Mouse (Mus musculus) embryonic facial prominence, embryonic 15.5 days (tissue): ENCODE measurements around the gene Grap2. TPM values are rescaled to one million over a fixed set of nuclear protein-coding genes. Genes with fewer than 3 reads are reported as not detected.

Source experiments
- ATAC-seq: fragments of 200-750 bp; cut with Nextera tagmentation; 2 replicates; pipeline ENCODE4 v1.8.0; 2017; ENCODE audit warnings: low read depth, moderate TSS enrichment; ENCODE audit not compliant: insufficient number of reproducible peaks, low FRiP score, low TSS enrichment
- H3K27ac ChIP-seq: fragments of 300-500 bp; sonication (generic); replicated peaks from 2 replicates; pipeline ENCODE4 v1.5.1; 2015; ENCODE audit warnings: mild to moderate bottlenecking, inconsistent platforms
- H3K27me3 ChIP-seq: fragments of 300-500 bp; sonication (generic); 2 replicates; pipeline ENCODE4 v1.6.1; 2015; ENCODE audit warnings: inconsistent platforms
- H3K36me3 ChIP-seq: fragments of 300-500 bp; sonication (generic); 2 replicates; pipeline ENCODE4 v1.6.1; 2015; ENCODE audit warnings: mild to moderate bottlenecking, inconsistent platforms
- H3K4me1 ChIP-seq: fragments of 300-500 bp; sonication (generic); 2 replicates; pipeline ENCODE4 v1.6.1; 2015; ENCODE audit warnings: inconsistent platforms
- H3K4me2 ChIP-seq: fragments of 300-500 bp; sonication (generic); replicated peaks from 2 replicates; pipeline ENCODE4 v1.6.1; 2015; ENCODE audit warnings: mild to moderate bottlenecking, inconsistent platforms
- H3K4me3 ChIP-seq: fragments of 300-500 bp; sonication (generic); replicated peaks from 2 replicates; pipeline ENCODE4 v1.5.1; 2015; ENCODE audit warnings: mild to moderate bottlenecking, inconsistent platforms
- H3K9ac ChIP-seq: fragments of 300-500 bp; sonication (generic); 2 replicates; pipeline ENCODE4 v1.6.1; 2015; ENCODE audit warnings: inconsistent platforms
- H3K9me3 ChIP-seq: fragments of 300-500 bp; sonication (generic); replicated peaks from 2 replicates; pipeline ENCODE4 v1.6.1; 2016; ENCODE audit warnings: inconsistent platforms
- WGBS: fragments of 180-500 bp; shearing (Covaris S2); methylation state at CpG from one replicate; pipeline ENCODE4 v1.1.7; 2015; 5-methylcytosine and 5-hydroxymethylcytosine counted together
- polyA plus RNA-seq: library from polyadenylated mRNA; unstranded; fragments of >200 nt; fragmentation: Nextera tagmentation; extraction: Ambion mirVana; gene quantifications from 2 replicates; pipeline ENCODE4 v1.2.1, GENCODE M21; 2015

Grap2 gene
- polyA plus RNA-seq, 1 experiment from 2014 or later: 0.87 TPM

DNA sequence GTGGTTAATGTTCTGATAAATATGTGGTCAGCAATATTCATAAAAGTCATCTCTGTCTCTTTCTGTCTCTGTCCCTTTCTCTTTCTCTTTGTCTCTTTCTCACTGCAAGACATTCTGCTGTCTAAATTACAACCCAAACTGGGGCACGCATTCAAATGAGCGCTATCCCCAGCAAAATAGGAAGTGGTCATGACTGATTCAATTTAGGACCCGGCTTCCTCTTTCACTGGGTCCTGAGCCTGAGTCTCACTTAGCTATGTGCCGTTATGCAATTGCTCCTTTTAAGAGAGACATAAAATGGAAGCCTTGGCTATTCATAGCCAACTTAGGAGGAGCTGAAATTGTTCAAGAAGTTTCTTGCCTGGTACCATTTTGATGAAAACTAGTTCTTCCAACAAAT lies 47.4 kb downstream of the Grap2 start:
- Histone ChIP-seq H3K4me3 (no peak overlapping the region), H3K9me3 (no peaks in the 10 kb centered on the region), H3K27ac (no peak overlapping the region), H3K4me1 (peaks cover 9% of the 10 kb centered on the region), H3K27me3 (peaks cover 13% of the 10 kb centered on the region), H3K4me2 (no peak overlapping the region), H3K9ac (no peak overlapping the region), H3K36me3 (no peaks in the 10 kb centered on the region)
- 64% methylated on average over 4 of the region's 4 CpGs for WGBS
- ATAC-seq: no peak

GRCm38 (mm10) chr15:80620371-80620770 lies 48.0 kb downstream of the Grap2 start:
- no peak overlapping the region for H3K4me3 ChIP-seq

DNA sequence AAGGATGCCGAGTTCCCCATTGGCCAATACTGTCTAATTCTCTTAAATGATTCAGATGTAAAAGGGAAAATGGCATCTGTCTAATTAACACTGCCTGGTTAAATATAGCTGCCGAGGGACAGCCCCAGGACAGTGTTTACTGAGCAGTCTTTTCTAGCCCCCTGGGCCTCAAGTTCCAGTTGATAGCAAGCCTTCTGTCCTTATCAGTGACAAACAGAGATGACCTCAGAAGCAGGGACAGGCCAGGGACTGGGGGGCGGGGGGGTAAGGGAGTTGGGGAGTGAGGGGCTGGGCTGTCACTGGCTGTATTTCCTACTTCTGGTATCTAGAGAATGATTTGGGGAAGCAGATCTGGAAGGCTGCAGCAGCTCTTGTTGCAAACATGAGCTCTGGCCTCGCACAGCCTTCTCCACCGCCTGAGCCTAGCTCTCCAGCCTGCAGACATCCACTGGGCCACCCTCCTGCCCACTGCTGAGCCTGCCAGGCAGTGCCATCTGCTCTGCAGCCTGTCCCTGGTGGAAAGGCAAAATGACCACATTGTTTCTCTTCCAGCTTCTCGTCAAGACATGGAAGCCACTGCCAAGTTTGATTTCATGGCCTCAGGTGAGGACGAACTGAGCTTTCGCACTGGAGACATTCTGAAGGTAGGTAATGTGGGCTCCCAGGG lies 50.9 kb downstream of the Grap2 start:
- Histone ChIP-seq H3K4me1 (no peaks in the 10 kb centered on the region), H3K27me3 (no peaks in the 10 kb centered on the region), H3K36me3 (no peaks in the 10 kb centered on the region), H3K4me3 (no peak overlapping the region), H3K27ac (no peak overlapping the region), H3K4me2 (no peak overlapping the region), H3K9me3 (no peaks in the 10 kb centered on the region), H3K9ac (no peak overlapping the region)
- 61% methylated on average over 8 of the region's 8 CpGs for WGBS
- ATAC-seq: no peak

More at GRCm38 (mm10) chr15:80620371-80620770, 48.0 kb downstream of the Grap2 start:
- no peak overlapping the region for H3K4me2 ChIP-seq
- ATAC-seq: no peak
- peaks cover 13% of the 10 kb centered on the region for H3K27me3 ChIP-seq
- H3K4me1 ChIP-seq: peaks cover 8% of the 10 kb centered on the region
- no peak overlapping the region for H3K9ac ChIP-seq
- H3K9me3 ChIP-seq: no peaks in the 10 kb centered on the region
- WGBS: 82% methylated on average over 8 of the region's 8 CpGs
- no peak overlapping the region for H3K27ac ChIP-seq
- H3K36me3 ChIP-seq: no peaks in the 10 kb centered on the region

- Histone ChIP-seq H3K27ac (no peak overlapping the region), H3K4me2 (no peak overlapping the region), H3K36me3 (no peaks in the 10 kb centered on the region), H3K4me3 (no peak overlapping the region), H3K9me3 (no peaks in the 10 kb centered on the region), H3K4me1 (no peaks in the 10 kb centered on the region), H3K9ac (no peak overlapping the region), H3K27me3 (no peaks in the 10 kb centered on the region)
- WGBS: 54% methylated on average over 6 of the region's 6 CpGs
- no peak for ATAC-seq
Measured at GRCm38 (mm10) chr15:80626472-80626871, 54.1 kb downstream of the Grap2 start.

GRCm38 (mm10) chr15:80630147-80630546 lies 57.8 kb downstream of the Grap2 start:
- no peaks in the 10 kb centered on the region for H3K36me3 ChIP-seq
- no peak overlapping the region for H3K4me3 ChIP-seq
- no peak overlapping the region for H3K27ac ChIP-seq
- no peak overlapping the region for H3K9ac ChIP-seq
- no peak for ATAC-seq
- no peaks in the 10 kb centered on the region for H3K27me3 ChIP-seq
- 0 out of 2 replicates have a peak, but pooled peaks cover 4% of the 10 kb centered on the region for H3K4me1 ChIP-seq
- no peak overlapping the region for H3K4me2 ChIP-seq
- H3K9me3 ChIP-seq: no peaks in the 10 kb centered on the region
- 61% methylated on average over 7 of the region's 7 CpGs for WGBS

DNA sequence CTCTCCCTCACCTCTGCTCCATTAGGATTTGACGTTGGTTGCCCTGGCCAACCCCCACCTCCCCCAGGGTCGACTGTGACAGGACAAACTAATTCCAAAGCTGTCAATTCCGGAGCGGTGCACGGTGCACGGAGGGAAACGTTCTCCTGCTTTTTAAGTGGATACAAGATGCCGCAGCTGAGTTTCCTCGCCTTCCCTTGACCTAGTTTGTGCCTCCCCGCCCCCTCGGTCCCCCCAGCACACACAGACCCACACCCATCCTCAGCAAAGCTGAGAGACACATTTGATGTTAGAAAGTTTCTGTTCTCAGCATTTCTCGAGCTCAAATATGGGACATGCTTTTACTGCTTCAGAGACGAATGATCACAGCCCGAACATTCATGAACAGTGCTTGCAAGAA lies 58.3 kb downstream of the Grap2 start:
- H3K9ac ChIP-seq: no peak overlapping the region
- 32% methylated on average over 14 of the region's 14 CpGs for WGBS
- H3K36me3 ChIP-seq: no peaks in the 10 kb centered on the region
- no peak overlapping the region for H3K27ac ChIP-seq
- H3K4me2 ChIP-seq: no peak overlapping the region
- no peak for ATAC-seq
- no peak overlapping the region for H3K4me3 ChIP-seq
- H3K27me3 ChIP-seq: no peaks in the 10 kb centered on the region
- H3K4me1 ChIP-seq: 0 out of 2 replicates have a peak, but pooled peaks cover 4% of the 10 kb centered on the region
- no peaks in the 10 kb centered on the region for H3K9me3 ChIP-seq

DNA sequence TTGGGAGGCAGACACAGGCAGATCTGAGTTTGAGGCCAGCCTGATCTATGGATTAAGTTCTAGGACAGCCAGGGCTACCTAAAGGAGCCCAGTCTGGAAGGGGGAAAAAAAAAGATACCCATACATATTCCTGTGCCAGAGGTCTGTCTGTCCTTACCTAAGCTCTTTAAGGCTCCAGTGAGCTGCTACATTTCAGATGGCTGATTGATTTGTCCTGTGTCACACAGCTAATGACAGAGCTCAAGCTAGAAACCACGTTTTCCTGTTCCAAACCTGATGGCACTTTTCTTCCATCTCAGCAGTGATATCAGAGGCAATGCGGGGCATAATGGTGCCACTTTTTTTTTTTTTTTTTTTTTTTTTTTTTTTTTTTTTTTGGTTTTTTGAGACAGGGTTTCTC lies 58.9 kb downstream of the Grap2 start:
- Histone ChIP-seq H3K27ac (no peak overlapping the region), H3K36me3 (no peaks in the 10 kb centered on the region), H3K9ac (no peak overlapping the region), H3K27me3 (no peaks in the 10 kb centered on the region), H3K4me3 (no peak overlapping the region), H3K4me2 (no peak overlapping the region), H3K4me1 (0 out of 2 replicates have a peak, but pooled peaks cover 4% of the 10 kb centered on the region), H3K9me3 (no peaks in the 10 kb centered on the region)
- 79% methylated on average over 2 of the region's 2 CpGs for WGBS
- ATAC-seq: no peak

- Histone ChIP-seq H3K27me3 (no peaks in the 10 kb centered on the region), H3K36me3 (no peaks in the 10 kb centered on the region), H3K4me1 (0 out of 2 replicates have a peak, but pooled peaks cover 4% of the 10 kb centered on the region), H3K9me3 (no peaks in the 10 kb centered on the region), H3K27ac (no peak overlapping the region), H3K9ac (no peak overlapping the region), H3K4me3 (no peak overlapping the region), H3K4me2 (no peak overlapping the region)
- ATAC-seq: no peak
- WGBS: 89% methylated on average over 13 of the region's 13 CpGs
Measured at GRCm38 (mm10) chr15:80632280-80632893, 60.0 kb downstream of the Grap2 start.

- Histone ChIP-seq H3K9ac (no peak overlapping the region), H3K36me3 (no peaks in the 10 kb centered on the region), H3K4me2 (no peak overlapping the region), H3K4me1 (0 out of 2 replicates have a peak, but pooled peaks cover 4% of the 10 kb centered on the region), H3K27me3 (no peaks in the 10 kb centered on the region), H3K4me3 (no peak overlapping the region), H3K27ac (no peak overlapping the region), H3K9me3 (no peaks in the 10 kb centered on the region)
- no peak for ATAC-seq
- WGBS: 41% methylated on average over 11 of the region's 11 CpGs
Measured at GRCm38 (mm10) chr15:80634391-80635193, 62.2 kb downstream of the Grap2 start.

DNA sequence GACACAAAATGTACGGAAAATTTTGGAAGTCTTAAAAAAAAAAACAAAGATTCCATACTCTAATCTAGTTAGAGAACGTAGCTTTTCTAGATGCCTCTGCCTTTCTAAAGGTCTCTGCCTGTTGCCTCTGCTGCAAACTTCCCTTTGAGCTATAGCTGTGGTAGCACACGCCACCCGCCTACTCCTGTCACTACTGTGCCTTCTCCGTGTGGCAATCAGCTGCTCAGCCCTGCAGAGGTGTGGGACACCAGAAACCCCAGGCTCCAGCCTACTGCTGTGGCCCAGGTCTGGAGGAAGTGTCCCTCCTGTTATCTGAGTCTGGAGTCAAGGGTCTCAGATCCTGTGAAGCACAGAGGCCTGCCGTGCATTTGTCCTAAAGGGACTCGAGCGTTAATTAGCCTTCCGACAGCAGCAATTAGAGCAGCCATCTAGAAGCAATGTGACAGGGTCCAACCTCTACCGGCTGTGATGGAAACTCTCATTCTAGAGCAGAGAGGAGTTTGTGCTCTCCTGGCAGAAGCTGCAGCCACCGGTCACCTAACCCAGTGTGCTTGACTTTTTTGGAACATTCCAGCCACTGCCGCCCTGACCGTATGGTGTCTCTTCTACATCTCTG lies 64.5 kb downstream of the Grap2 start:
- no peaks in the 10 kb centered on the region for H3K9me3 ChIP-seq
- no peak for ATAC-seq
- H3K27me3 ChIP-seq: no peaks in the 10 kb centered on the region
- H3K4me2 ChIP-seq: no peak overlapping the region
- no peak overlapping the region for H3K9ac ChIP-seq
- H3K4me1 ChIP-seq: 0 out of 2 replicates have a peak, but pooled peaks cover 4% of the 10 kb centered on the region
- H3K27ac ChIP-seq: no peak overlapping the region
- no peak overlapping the region for H3K4me3 ChIP-seq
- H3K36me3 ChIP-seq: no peaks in the 10 kb centered on the region
- 61% methylated on average over 13 of the region's 13 CpGs for WGBS
